8 mouse cellular contexts compared by ENCODE assay signal in genomic region chr10:109496161-109496560, GRCm38 (mm10).
DNase-seq lines count a peak whose midpoint lies in the region; ATAC-seq and TF ChIP-seq lines count a peak whose summit lies in the region.

No protein-coding gene starts in this region.

- H3K27ac ChIP-seq in kidney, postnatal 0 days, result no peak overlapping the region
- H3K27ac ChIP-seq in forebrain, embryonic 14.5 days (ENCODE audit: low read depth, low read length), result no peak overlapping the region

- no peak; the same call in 1 of the 2 replicates for ATAC-seq in kidney, postnatal 0 days (replicated peaks; ENCODE audit: low FRiP score, low read depth)
- peak; percentile 71 for ATAC-seq in forebrain, embryonic 14.5 days

- no peak overlapping the region for H3K4me3 ChIP-seq in kidney, postnatal 0 days (replicated peaks; ENCODE audit: low read depth, low read length)
- no peak overlapping the region for H3K4me3 ChIP-seq in forebrain, embryonic 14.5 days (ENCODE audit: low read depth, low read length)

- no peaks in the 10 kb centered on the region for H3K27me3 ChIP-seq in kidney, postnatal 0 days (ENCODE audit: insufficient read depth, low read length)
- H3K27me3 ChIP-seq in forebrain, embryonic 14.5 days (replicated peaks; ENCODE audit: control insufficient read depth, insufficient read depth, low read length), result no peaks in the 10 kb centered on the region

- no peak overlapping the region for H3K4me2 ChIP-seq in kidney, postnatal 0 days (ENCODE audit: low read length)
- H3K4me2 ChIP-seq in forebrain, embryonic 14.5 days (ENCODE audit: low read length), result no peak overlapping the region

- no peaks in the 10 kb centered on the region for H3K36me3 ChIP-seq in kidney, postnatal 0 days (ENCODE audit: insufficient read depth, low read length)
- H3K36me3 ChIP-seq in forebrain, embryonic 14.5 days (ENCODE audit: control insufficient read depth, insufficient read depth, low read length), result no peaks in the 10 kb centered on the region

- peak; percentile 75 for DNase-seq in kidney, postnatal 0 days (ENCODE audit: low spot score)
- no peak for DNase-seq in kidney, adult 8-10 months
- peak; percentile 4 to 38 for DNase-seq in adrenal gland, postnatal 36 days
- peak; percentile 83 for DNase-seq in forebrain, embryonic 14.5 days (ENCODE audit: low spot score)
- DNase-seq in layer of hippocampus, postnatal 14 days (ENCODE audit: low spot score in 2 of 2), result peak; percentile 33 to 85
- peak; percentile 74 for DNase-seq in retina, postnatal 1 day
- DNase-seq in spleen, postnatal 4 days (ENCODE audit: low spot score in 2 of 2), result no peak
- no peak for DNase-seq in thymus, postnatal 10 days (ENCODE audit: low spot score in 2 of 2)

- no peaks in the 10 kb centered on the region for H3K4me1 ChIP-seq in kidney, postnatal 0 days (replicated peaks; ENCODE audit: insufficient read depth, low read length)
- H3K4me1 ChIP-seq in forebrain, embryonic 14.5 days (ENCODE audit: control insufficient read depth, insufficient read depth, low read length), result no peaks in the 10 kb centered on the region

- peak; percentile 74 for TF ChIP-seq CTCF in kidney, postnatal 0 days (IDR thresholded peaks at IDR 0.05; ENCODE audit: low read depth)

- no peaks in the 10 kb centered on the region for H3K9me3 ChIP-seq in kidney, postnatal 0 days (replicated peaks; ENCODE audit: low read length)
- H3K9me3 ChIP-seq in forebrain, embryonic 14.5 days (replicated peaks; ENCODE audit: control insufficient read depth, low read length), result no peaks in the 10 kb centered on the region

- 65% methylated on average over 10 of the region's 10 CpGs for WGBS in kidney, postnatal 0 days
- WGBS in forebrain, embryonic 14.5 days, result 80% methylated on average over 10 of the region's 10 CpGs

- no peak overlapping the region for H3K9ac ChIP-seq in kidney, postnatal 0 days (ENCODE audit: low read depth, low read length)
- no peak overlapping the region for H3K9ac ChIP-seq in forebrain, embryonic 14.5 days (ENCODE audit: low read length)

Comparison
In these comparisons a context has a peak if more than half of its experiments do, and no peak if none do; other contexts are left out.
1. DNase-seq: peak in kidney, postnatal 0 days (single experiment), adrenal gland, postnatal 36 days (2 of 2), forebrain, embryonic 14.5 days (single experiment), layer of hippocampus, postnatal 14 days (2 of 2) and retina, postnatal 1 day (single experiment); none in kidney, adult 8-10 months (0 of 2), spleen, postnatal 4 days (0 of 2) and thymus, postnatal 10 days (0 of 2).